Mouse (Mus musculus) olfactory bulb, adult 2 months (tissue): ENCODE data around the gene Wbp1. TPM values are rescaled to one million over a fixed set of nuclear protein-coding genes. Genes with fewer than 3 reads are reported as not detected.

Source experiments
- H3K27ac ChIP-seq: fragments of 200-500 bp; 2 replicates; pipeline ENCODE4 v1.5.1; 2012; ENCODE audit warnings: low read depth, low read length; ENCODE audit not compliant: insufficient read depth
- H3K4me1 ChIP-seq: fragments of 200-500 bp; 2 replicates; pipeline ENCODE4 v1.6.1; 2012; ENCODE audit warnings: low read length; ENCODE audit not compliant: control insufficient read depth, insufficient read depth
- H3K4me3 ChIP-seq: fragments of 200-500 bp; 2 replicates; pipeline ENCODE4 v1.5.1; 2012; ENCODE audit warnings: mild to moderate bottlenecking, low read depth, low read length, moderate library complexity; ENCODE audit not compliant: insufficient read depth
- CTCF ChIP-seq: fragments of 200-500 bp; IDR thresholded peaks from 2 replicates; pipeline ENCODE4 v1.5.1; 2012; ENCODE audit warnings: low read depth, mild to moderate bottlenecking, low read length, moderate library complexity; ENCODE audit not compliant: insufficient read depth
- POLR2A ChIP-seq: fragments of 200-500 bp; IDR thresholded peaks from 2 replicates; pipeline ENCODE4 v1.6.1; 2012; ENCODE audit warnings: mild to moderate bottlenecking, low read depth, low read length, moderate library complexity; ENCODE audit not compliant: insufficient read depth
- WGBS: fragments of 180-500 bp; shearing (Covaris S2); methylation state at CpG from one replicate; pipeline ENCODE4 v1.1.7; 2018; 5-methylcytosine and 5-hydroxymethylcytosine counted together
- polyA plus RNA-seq: library from polyadenylated mRNA; stranded (reverse); fragments of >200 nt; gene quantifications from 2 replicates; pipeline ENCODE4 v1.2.4, GENCODE M21; 2012; ENCODE audit warnings: low replicate concordance; ENCODE audit not compliant: missing spikeins, insufficient read depth, insufficient read length

Gene Wbp1
- polyA plus RNA-seq, 1 experiment = not detected

GRCm38 (mm10) chr6:83083497-83083896 is 37.9 kb downstream of the Wbp1 start:
- H3K4me3 ChIP-seq = no peak overlapping the region
- 21% methylated on average over 5 of the region's 5 CpGs for WGBS
- H3K4me1 ChIP-seq = peaks cover 21% of the 10 kb centered on the region
- no peak overlapping the region for H3K27ac ChIP-seq
- no peak for TF ChIP-seq POLR2A
- TF ChIP-seq CTCF = no peak

- no peak overlapping the region for H3K4me3 ChIP-seq
- TF ChIP-seq POLR2A (no peak), CTCF (no peak)
- no peak overlapping the region for H3K27ac ChIP-seq
- peaks cover 12% of the 10 kb centered on the region for H3K4me1 ChIP-seq
- 89% methylated on average over 5 of the region's 5 CpGs for WGBS
These were observed 41.1 kb downstream of the Wbp1 start for GRCm38 (mm10) chr6:83080210-83080609.

- Histone ChIP-seq H3K4me1 (peaks cover 12% of the 10 kb centered on the region), H3K27ac (peak overlapping the region; percentile 98), H3K4me3 (peak overlapping the region; percentile 71)
- peak; percentile 49; the same call in 1 of the 2 replicates for TF ChIP-seq POLR2A
- peak; percentile 53; the same call in 1 of the 2 replicates for TF ChIP-seq CTCF
- WGBS = 1% methylated on average over 46 of the region's 46 CpGs
These were observed 43.0 kb downstream of the Wbp1 start for GRCm38 (mm10) chr6:83078324-83078858.

- Histone ChIP-seq H3K4me1 (peaks cover 12% of the 10 kb centered on the region), H3K4me3 (peak within 1 kb of the TSS; percentile 71), H3K27ac (peak within 1 kb of the TSS; percentile 98)
- TF ChIP-seq POLR2A (no peak; the same call in 1 of the 2 replicates), CTCF (no peak)
- under 1% methylated on average over 54 of the region's 54 CpGs for WGBS
These were observed 43.6 kb downstream of the Wbp1 start, which contains the start of gene Pcgf1 for GRCm38 (mm10) chr6:83077630-83078323. TSS of gene Pcgf1 (plus strand) at chr6:83077869.

- Histone ChIP-seq H3K4me3 (no peak overlapping the region), H3K27ac (no peak overlapping the region), H3K4me1 (peaks cover 14% of the 10 kb centered on the region)
- TF ChIP-seq POLR2A (no peak), CTCF (no peak)
- WGBS = 10% methylated on average over 2 of the region's 2 CpGs
These were observed 46.4 kb downstream of the Wbp1 start for GRCm38 (mm10) chr6:83074979-83075378.

- under 1% methylated on average over 24 of the region's 24 CpGs for WGBS
- H3K27ac ChIP-seq = no peak overlapping the region
- TF ChIP-seq POLR2A (no peak), CTCF (no peak)
- peaks cover 8% of the 10 kb centered on the region for H3K4me1 ChIP-seq
- no peak overlapping the region for H3K4me3 ChIP-seq
These were observed 50.1 kb downstream of the Wbp1 start for GRCm38 (mm10) chr6:83071220-83071619.

GRCm38 (mm10) chr6:83070311-83071219 is 50.8 kb downstream of the Wbp1 start:
- 1% methylated on average over 57 of the region's 58 CpGs for WGBS
- no peak overlapping the region for H3K27ac ChIP-seq
- H3K4me3 ChIP-seq = no peak overlapping the region
- peaks cover 8% of the 10 kb centered on the region for H3K4me1 ChIP-seq
- TF ChIP-seq CTCF = no peak
- TF ChIP-seq POLR2A = no peak

- TF ChIP-seq CTCF (no peak), POLR2A (no peak)
- WGBS = 1% methylated on average over 10 of the region's 10 CpGs
- H3K4me3 ChIP-seq = no peak within 1 kb of the TSS
- H3K27ac ChIP-seq = no peak within 1 kb of the TSS
- peaks cover 8% of the 10 kb centered on the region for H3K4me1 ChIP-seq
These were observed 51.3 kb downstream of the Wbp1 start, which contains the start of gene Tlx2 for GRCm38 (mm10) chr6:83070247-83070310. TSS of gene Tlx2 (minus strand) at chr6:83070293.
